Mouse (Mus musculus) kidney, postnatal 14 days (tissue): ENCODE measurements around the gene Vcl.

Source experiments
- DNase-seq: peaks from one replicate; pipeline ENCODE4 v3.0.0; 2022; ENCODE audit warnings: mixed read lengths

Vcl gene

GRCm38 (mm10) chr14:21018977-21019376, 89.8 kb downstream of the Vcl start:
- DNase-seq, result peak; percentile 33

- DNase-seq, result no peak
Observed at GRCm38 (mm10) chr14:21020435-21020834, 91.2 kb downstream of the Vcl start.

- no peak for DNase-seq
Observed at GRCm38 (mm10) chr14:21027542-21027941, 98.3 kb downstream of the Vcl start.

GRCm38 (mm10) chr14:21029025-21029659, 99.9 kb downstream of the Vcl start:
- DNase-seq, result no peak

GRCm38 (mm10) chr14:21031783-21032511, 102.7 kb downstream of the Vcl start:
- DNase-seq, result peak; percentile 80

DNA sequence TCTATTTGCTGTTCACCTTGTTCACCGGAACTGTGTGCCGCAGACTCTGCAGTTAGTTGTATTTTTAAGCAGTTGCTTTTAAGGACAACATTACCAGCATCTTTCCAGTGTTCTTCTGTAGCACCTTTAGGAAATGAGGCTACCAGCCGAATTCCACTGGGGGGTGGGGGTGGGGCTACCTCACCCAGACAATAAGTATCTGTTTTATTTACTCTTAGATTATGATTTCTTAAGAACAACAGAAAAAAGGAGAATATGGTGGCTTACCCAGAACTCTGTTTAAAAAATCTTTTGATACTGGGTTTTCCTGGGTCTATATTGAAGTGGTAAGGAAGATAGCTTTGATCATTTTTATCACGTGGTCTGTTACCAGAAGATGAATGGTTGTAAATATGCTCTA, 105.1 kb downstream of the Vcl start:
- DNase-seq, result no peak

DNA sequence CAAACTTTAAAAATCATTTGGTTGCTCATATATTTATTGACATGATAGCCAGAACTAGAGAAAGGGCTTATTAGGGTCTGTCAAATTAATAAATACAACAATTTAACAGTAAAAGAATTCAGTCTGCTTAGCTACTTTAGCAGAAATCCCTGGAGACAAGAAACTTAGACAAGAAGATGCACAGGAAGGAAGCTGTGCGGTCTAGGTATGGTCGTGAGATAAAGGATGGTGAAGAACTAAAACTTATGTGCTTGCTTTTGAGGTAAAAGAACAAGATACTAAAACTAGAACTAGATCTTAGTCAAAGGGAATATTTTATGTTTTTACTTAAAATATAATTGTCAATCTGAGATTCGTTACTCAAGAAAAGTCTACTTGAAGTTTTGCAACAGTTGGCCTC, 105.6 kb downstream of the Vcl start:
- no peak for DNase-seq

GRCm38 (mm10) chr14:21039077-21039476, 109.9 kb downstream of the Vcl start:
- no peak for DNase-seq

DNA sequence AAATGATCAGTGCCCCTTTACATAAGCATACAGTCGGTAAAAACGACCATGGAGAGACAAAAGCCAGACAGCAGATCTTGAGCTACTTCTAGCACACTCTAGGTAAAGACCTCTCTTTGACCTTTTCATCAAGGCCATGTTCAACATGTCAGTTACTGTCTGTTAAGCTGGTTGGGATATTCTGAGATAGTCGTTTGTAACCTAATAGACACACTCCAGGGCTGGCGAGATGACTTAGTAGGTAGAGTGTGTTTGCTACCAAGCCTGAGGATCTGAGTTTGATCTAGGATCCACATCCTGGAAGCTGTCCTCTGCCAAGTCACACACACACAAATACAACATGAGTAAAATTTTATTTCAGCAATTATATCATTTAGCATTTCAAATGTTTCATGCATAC, 110.4 kb downstream of the Vcl start:
- DNase-seq, result no peak

GRCm38 (mm10) chr14:21047840-21048239, 118.6 kb downstream of the Vcl start:
- DNase-seq, result no peak

- DNase-seq, result peak; percentile 58
Observed at GRCm38 (mm10) chr14:21048879-21049278, 119.7 kb downstream of the Vcl start.

DNA sequence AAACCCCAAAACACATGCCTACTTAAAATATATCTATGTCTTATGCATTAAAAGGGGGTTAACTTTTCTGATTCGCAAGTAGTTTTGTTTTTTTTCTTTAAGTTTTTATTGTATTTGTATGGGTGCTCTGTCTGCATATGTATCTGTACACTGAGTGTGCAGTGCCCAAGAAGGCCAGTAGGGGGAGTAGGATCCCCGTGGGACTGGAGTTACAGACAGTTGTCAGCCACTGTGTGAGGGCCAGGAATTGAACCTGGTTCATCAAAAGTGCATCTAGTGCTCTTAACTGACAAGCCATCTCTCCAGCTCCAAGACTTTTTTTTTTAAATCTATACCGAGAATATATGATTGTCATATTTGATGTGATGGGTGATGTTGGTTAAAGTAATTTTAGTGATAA, 121.5 kb downstream of the Vcl start:
- no peak for DNase-seq

- DNase-seq, result no peak
Observed at GRCm38 (mm10) chr14:21051380-21052111, 122.3 kb downstream of the Vcl start.

GRCm38 (mm10) chr14:21052112-21052780, 123.0 kb downstream of the Vcl start, which contains the start of the genes Ap3m1 and Adk:
TSS of gene Ap3m1 (minus strand) at chr14:21052508.
TSS of gene Adk (plus strand) at chr14:21052574.
- peak; percentile 96 for DNase-seq

GRCm38 (mm10) chr14:21052781-21053130, 123.6 kb downstream of the Vcl start:
- DNase-seq, result peak; percentile 91

DNA sequence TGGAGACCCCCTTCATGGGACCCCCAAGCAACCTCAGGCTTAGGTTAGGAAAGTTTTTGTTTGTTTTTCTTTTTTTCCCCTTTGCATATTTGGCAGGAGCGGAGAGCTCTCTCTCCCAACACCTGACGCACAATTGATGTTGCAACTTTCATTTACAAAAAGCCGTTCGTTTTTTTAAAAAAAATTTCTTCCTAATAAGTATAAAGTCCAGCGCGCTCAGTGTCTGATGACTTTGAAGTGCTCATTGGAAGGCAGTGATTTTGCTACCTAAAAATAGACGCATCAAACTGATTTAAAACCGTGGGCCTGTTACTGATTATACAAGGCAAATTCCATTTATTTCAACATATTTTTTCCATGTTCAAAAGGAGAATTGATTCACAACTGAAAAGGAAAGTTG, 124.0 kb downstream of the Vcl start:
- no peak for DNase-seq

- DNase-seq, result peak; percentile 44
Observed at GRCm38 (mm10) chr14:21053586-21053985, 124.4 kb downstream of the Vcl start.

GRCm38 (mm10) chr14:21058972-21059371, 129.8 kb downstream of the Vcl start:
- no peak for DNase-seq

- DNase-seq, result no peak
Observed at GRCm38 (mm10) chr14:21062766-21063513, 133.7 kb downstream of the Vcl start.

DNA sequence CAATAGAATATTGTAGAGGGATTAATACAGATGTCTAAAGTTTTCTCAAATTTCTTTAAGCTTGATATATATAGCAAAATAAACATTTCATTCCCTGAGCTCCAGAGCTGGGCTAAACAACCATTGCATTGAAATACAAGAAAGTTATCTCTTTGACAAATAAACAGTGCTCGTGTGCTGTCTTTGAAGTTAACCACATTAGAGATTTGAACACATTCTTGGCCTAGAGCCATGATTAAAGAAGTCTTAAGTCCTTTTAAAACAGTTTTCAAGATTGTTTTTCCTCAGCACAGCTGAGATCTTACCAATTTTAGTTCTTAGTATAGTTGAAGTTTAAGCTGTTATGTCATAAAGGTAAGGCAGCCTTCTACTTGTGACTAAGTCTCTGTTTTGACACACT, 135.1 kb downstream of the Vcl start:
- no peak for DNase-seq

GRCm38 (mm10) chr14:21065490-21066162, 136.4 kb downstream of the Vcl start:
- no peak for DNase-seq

- no peak for DNase-seq
Observed at GRCm38 (mm10) chr14:21069594-21069993, 140.4 kb downstream of the Vcl start.
